Mouse (Mus musculus): ENCODE measurements around the gene Dus3l. TPM values are rescaled to one million over a fixed set of nuclear protein-coding genes. Genes with fewer than 3 reads are reported as not detected.

Gene Dus3l
- polyA plus RNA-seq, 1 experiment, result 98.4 TPM

- no peaks in the 10 kb centered on the region for H3K27me3 ChIP-seq (ENCODE audit: control insufficient read depth, insufficient read depth, low read length)
- no peaks in the 10 kb centered on the region for H3K4me1 ChIP-seq (ENCODE audit: control insufficient read depth, insufficient read depth, insufficient read length)
- WGBS, result 30% methylated on average over 3 of the region's 3 CpGs
- no peak for TF ChIP-seq POLR2A (IDR thresholded peaks at IDR 0.05; ENCODE audit: low read depth, low read length)
- TF ChIP-seq CTCF (IDR thresholded peaks at IDR 0.05; ENCODE audit: extremely low read depth, insufficient read depth, insufficient read length, insufficient replicate concordance), result no peak
- no peak for DNase-seq (ENCODE audit: low read depth in 1 of 2, low spot score in 2 of 2)
- H3K27ac ChIP-seq (ENCODE audit: insufficient read depth, low read length), result no peak overlapping the region
- no peaks in the 10 kb centered on the region for H3K36me3 ChIP-seq (ENCODE audit: control insufficient read depth, insufficient read depth, low read length)
- H3K4me3 ChIP-seq (ENCODE audit: extremely low read depth, insufficient read depth, insufficient read length), result no peak overlapping the region
These were observed 45.7 kb downstream of the Dus3l start for GRCm38 (mm10) chr17:56810245-56810644.

GRCm38 (mm10) chr17:56814316-56815056 is 49.9 kb downstream of the Dus3l start:
- no peaks in the 10 kb centered on the region for H3K36me3 ChIP-seq (ENCODE audit: control insufficient read depth, insufficient read depth, low read length)
- 48% methylated on average over 24 of the region's 24 CpGs for WGBS
- peaks cover 4% of the 10 kb centered on the region; the same call in 1 of the 2 replicates for H3K4me1 ChIP-seq (ENCODE audit: control insufficient read depth, insufficient read depth, insufficient read length)
- DNase-seq (ENCODE audit: low read depth in 1 of 2, low spot score in 2 of 2), result peak; percentile 15 to 44
- TF ChIP-seq POLR2A (IDR thresholded peaks at IDR 0.05; ENCODE audit: low read depth, low read length), result no peak
- TF ChIP-seq CTCF (IDR thresholded peaks at IDR 0.05; ENCODE audit: extremely low read depth, insufficient read depth, insufficient read length, insufficient replicate concordance), result no peak
- H3K27ac ChIP-seq (ENCODE audit: insufficient read depth, low read length), result no peak overlapping the region
- no peak overlapping the region for H3K4me3 ChIP-seq (ENCODE audit: extremely low read depth, insufficient read depth, insufficient read length)
- no peaks in the 10 kb centered on the region for H3K27me3 ChIP-seq (ENCODE audit: control insufficient read depth, insufficient read depth, low read length)

- DNase-seq (ENCODE audit: low read depth in 1 of 2, low spot score in 2 of 2), result no peak
- H3K36me3 ChIP-seq (ENCODE audit: control insufficient read depth, insufficient read depth, low read length), result no peaks in the 10 kb centered on the region
- H3K4me1 ChIP-seq (ENCODE audit: control insufficient read depth, insufficient read depth, insufficient read length), result peaks cover 8% of the 10 kb centered on the region; the same call in 1 of the 2 replicates
- no peak overlapping the region for H3K27ac ChIP-seq (ENCODE audit: insufficient read depth, low read length)
- 89% methylated on average over 3 of the region's 3 CpGs for WGBS
- TF ChIP-seq POLR2A (IDR thresholded peaks at IDR 0.05; ENCODE audit: low read depth, low read length) (no peak), CTCF (IDR thresholded peaks at IDR 0.05; ENCODE audit: extremely low read depth, insufficient read depth, insufficient read length, insufficient replicate concordance) (no peak)
- H3K27me3 ChIP-seq (ENCODE audit: control insufficient read depth, insufficient read depth, low read length), result no peaks in the 10 kb centered on the region
- H3K4me3 ChIP-seq (ENCODE audit: extremely low read depth, insufficient read depth, insufficient read length), result no peak overlapping the region
These were observed 50.4 kb downstream of the Dus3l start for GRCm38 (mm10) chr17:56815057-56815345.

GRCm38 (mm10) chr17:56818067-56818636 is 53.6 kb downstream of the Dus3l start:
- peaks cover 10% of the 10 kb centered on the region; the same call in 1 of the 2 replicates for H3K4me1 ChIP-seq (ENCODE audit: control insufficient read depth, insufficient read depth, insufficient read length)
- no peak overlapping the region for H3K4me3 ChIP-seq (ENCODE audit: extremely low read depth, insufficient read depth, insufficient read length)
- no peaks in the 10 kb centered on the region for H3K27me3 ChIP-seq (ENCODE audit: control insufficient read depth, insufficient read depth, low read length)
- no peak overlapping the region for H3K27ac ChIP-seq (ENCODE audit: insufficient read depth, low read length)
- H3K36me3 ChIP-seq (ENCODE audit: control insufficient read depth, insufficient read depth, low read length), result no peaks in the 10 kb centered on the region
- WGBS, result 63% methylated on average over 11 of the region's 11 CpGs
- no peak for TF ChIP-seq POLR2A (IDR thresholded peaks at IDR 0.05; ENCODE audit: low read depth, low read length)
- no peak for TF ChIP-seq CTCF (IDR thresholded peaks at IDR 0.05; ENCODE audit: extremely low read depth, insufficient read depth, insufficient read length, insufficient replicate concordance)
- DNase-seq (ENCODE audit: low read depth in 1 of 2, low spot score in 2 of 2), result no peak

- TF ChIP-seq POLR2A (IDR thresholded peaks at IDR 0.05; ENCODE audit: low read depth, low read length) (no peak), CTCF (IDR thresholded peaks at IDR 0.05; ENCODE audit: extremely low read depth, insufficient read depth, insufficient read length, insufficient replicate concordance) (no peak)
These were observed 54.5 kb downstream of the Dus3l start for GRCm38 (mm10) chr17:56819032-56819545.

More at GRCm38 (mm10) chr17:56819032-56819545, 54.5 kb downstream of the Dus3l start:
- Histone ChIP-seq H3K36me3 (ENCODE audit: control insufficient read depth, insufficient read depth, low read length) (no peaks in the 10 kb centered on the region), H3K27me3 (ENCODE audit: control insufficient read depth, insufficient read depth, low read length) (no peaks in the 10 kb centered on the region), H3K4me1 (ENCODE audit: control insufficient read depth, insufficient read depth, insufficient read length) (peaks cover 10% of the 10 kb centered on the region; the same call in 1 of the 2 replicates), H3K4me3 (ENCODE audit: extremely low read depth, insufficient read depth, insufficient read length) (no peak overlapping the region), H3K27ac (ENCODE audit: insufficient read depth, low read length) (peak overlapping the region; percentile 63)
- WGBS, result 53% methylated on average over 6 of the region's 6 CpGs
- no peak for DNase-seq (ENCODE audit: low read depth in 1 of 2, low spot score in 2 of 2)

Other genes starting within 250 kb of the Dus3l start
- gene Gm20219, start 210.4 kb upstream of the Dus3l start, polyA plus RNA-seq (2012; rRNA removed), result 2.3 and 4.4 TPM in 2 replicates
- gene Safb2, start 180.2 kb upstream of the Dus3l start, polyA plus RNA-seq (2012; rRNA removed), result 152 and 157 TPM in 2 replicates
- 103 and 105 TPM in 2 replicates for gene Safb, start 179.9 kb upstream of the Dus3l start, polyA plus RNA-seq (2012; rRNA removed)
- gene 2410015M20Rik, start 155.0 kb upstream of the Dus3l start, polyA plus RNA-seq (2012; rRNA removed), result 101 and 140 TPM in 2 replicates
- 2,050 and 3,346 TPM in 2 replicates for gene Rpl36, start 151.3 kb upstream of the Dus3l start, polyA plus RNA-seq (2012; rRNA removed)
- 35.2 and 44.9 TPM in 2 replicates for gene Lonp1, start 137.9 kb upstream of the Dus3l start, polyA plus RNA-seq (2012; rRNA removed)
- 0.14 and 0.28 TPM in 2 replicates for gene Catsperd, start 136.6 kb upstream of the Dus3l start, polyA plus RNA-seq (2012; rRNA removed)
- 72.6 and 89.6 TPM in 2 replicates for gene Ranbp3, start 91.5 kb upstream of the Dus3l start, polyA plus RNA-seq (2012; rRNA removed)
- 181 and 252 TPM in 2 replicates for gene Ndufa11, start 47.0 kb upstream of the Dus3l start, polyA plus RNA-seq (2012; rRNA removed)
- gene Vmac, start 46.7 kb upstream of the Dus3l start, polyA plus RNA-seq (2012; rRNA removed), result 20.3 and 33.9 TPM in 2 replicates
- gene Nrtn, start 7.2 kb upstream of the Dus3l start, polyA plus RNA-seq (2012; rRNA removed), result 1.3 and 2.4 TPM in 2 replicates
- gene Prr22, start 5.5 kb downstream of the Dus3l start, polyA plus RNA-seq (2012; rRNA removed), result 3.3 and 4.7 TPM in 2 replicates
- 13.6 and 16.5 TPM in 2 replicates for gene Rfx2, start 66.3 kb downstream of the Dus3l start, polyA plus RNA-seq (2012; rRNA removed)
- gene Acsbg2, start 109.7 kb downstream of the Dus3l start, polyA plus RNA-seq (2012; rRNA removed), result not detected in 2 replicates
- gene 1700061G19Rik, start 110.7 kb downstream of the Dus3l start, polyA plus RNA-seq (2012; rRNA removed), result 0.09 and 0.21 TPM in 2 replicates
- gene Mllt1, start 170.7 kb downstream of the Dus3l start, polyA plus RNA-seq (2012; rRNA removed), result 36.2 and 46.1 TPM in 2 replicates
- gene Acer1, start 217.4 kb downstream of the Dus3l start, polyA plus RNA-seq (2012; rRNA removed), result not detected in 2 replicates
- 66.7 and 103 TPM in 2 replicates for gene Clpp, start 225.5 kb downstream of the Dus3l start, polyA plus RNA-seq (2012; rRNA removed)
- 20.3 and 22.3 TPM in 2 replicates for gene Alkbh7, start 232.6 kb downstream of the Dus3l start, polyA plus RNA-seq (2012; rRNA removed)
- gene Pspn, start 235.3 kb downstream of the Dus3l start, polyA plus RNA-seq (2012; rRNA removed), result not detected in 2 replicates
- 18.5 and 26.8 TPM in 2 replicates for gene Gtf2f1, start 246.5 kb downstream of the Dus3l start, polyA plus RNA-seq (2012; rRNA removed)
- gene Gm17949, start 246.7 kb downstream of the Dus3l start, polyA plus RNA-seq (2012; rRNA removed), result 0.07 and 0.12 TPM in 2 replicates